Mouse (Mus musculus): ENCODE data around the gene Ttc22.

GRCm38 (mm10) chr4:106634086-106634479, 11.9 kb downstream of the Ttc22 start:
- TF ChIP-seq CTCF (IDR thresholded peaks at IDR 0.05; ENCODE audit: control insufficient read depth, insufficient read depth, low read length) (no peak), POLR2A (IDR thresholded peaks at IDR 0.05; ENCODE audit: borderline replicate concordance, control insufficient read depth, low read depth, low read length) (no peak)

Data from bone marrow, adult 2 months (tissue).